Mouse (Mus musculus): ENCODE measurements around the gene Rccd1. TPM values are rescaled to one million over a fixed set of nuclear protein-coding genes. Genes with fewer than 3 reads are reported as not detected.
"Not testable (repeated sequence)": the region's sequence is repeated elsewhere in the genome, so short reads cannot be mapped to it uniquely, and the experiment has no call there.

Gene Rccd1
- total RNA-seq, 1 experiment from 2014 or later = 11.0 TPM

DNA sequence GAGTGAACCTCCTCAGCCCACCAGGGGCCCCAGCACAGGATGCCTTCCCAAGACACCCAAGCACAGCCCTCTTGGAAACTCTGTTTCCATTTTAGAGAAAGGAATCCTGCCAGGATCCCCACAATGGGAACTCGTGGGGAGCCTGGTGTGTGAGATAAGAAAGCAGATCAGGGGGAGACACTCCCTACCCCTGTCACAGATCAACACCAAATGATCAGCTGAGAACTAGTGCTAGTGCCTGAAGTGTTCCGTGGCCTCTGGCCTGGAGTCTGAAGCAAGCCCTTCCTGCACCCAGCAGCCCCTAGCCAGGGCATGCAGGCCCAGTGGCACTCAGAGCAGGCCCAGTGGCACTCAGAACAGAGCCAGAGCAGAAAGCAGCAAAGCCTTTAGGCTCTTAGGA lies 26.6 kb upstream of the Rccd1 start:
- no peak for ATAC-seq (replicated peaks in 1 of 2; ENCODE audit: insufficient read depth in 1 of 2, low FRiP score in 2 of 2, low TSS enrichment in 1 of 2, low read depth in 1 of 2, poor library complexity in 2 of 2, severe bottlenecking in 2 of 2)

DNA sequence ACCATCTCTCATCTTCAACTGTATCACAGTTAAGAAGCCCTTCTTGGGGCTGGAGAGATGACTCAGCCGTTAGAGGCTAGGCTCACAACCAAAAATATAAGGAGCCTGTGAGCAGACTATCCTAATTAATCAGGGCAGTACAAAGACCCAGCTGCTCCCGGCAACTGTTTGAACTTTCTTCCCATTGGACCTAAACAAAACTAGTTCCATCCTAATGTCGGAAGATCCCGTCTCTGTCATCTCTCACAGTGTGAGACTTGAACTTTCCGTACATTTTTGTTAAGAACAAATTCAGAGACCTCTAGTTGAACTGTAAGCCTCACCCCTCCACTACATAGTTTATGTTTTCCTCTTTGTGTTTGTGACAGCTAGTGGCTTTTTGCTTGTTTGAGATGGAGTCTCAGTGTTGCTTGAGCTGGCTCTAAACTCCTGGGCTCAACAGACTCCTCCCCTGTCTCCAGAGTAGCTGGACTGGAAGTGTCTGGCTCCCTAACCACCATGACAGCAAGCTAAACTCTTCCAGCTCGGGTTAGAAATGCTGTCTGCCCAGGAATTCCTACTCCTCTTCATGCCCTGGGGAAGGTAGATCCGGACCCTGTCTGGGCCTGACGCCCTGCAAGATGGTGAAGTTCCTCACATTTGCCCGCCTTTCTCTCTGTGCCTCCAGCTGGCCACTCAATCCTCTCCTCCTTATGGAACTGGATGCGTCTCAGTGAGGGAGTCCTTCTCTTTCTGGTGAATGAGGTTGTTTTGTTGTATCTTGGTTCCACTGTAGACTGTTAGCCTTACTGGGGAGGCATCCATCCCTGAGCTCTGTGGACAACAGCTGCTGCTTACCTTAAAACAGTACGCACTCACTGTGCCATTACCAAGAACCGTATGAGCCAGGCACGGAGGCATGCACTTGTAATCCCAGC lies 23.7 kb upstream of the Rccd1 start:
- no peak for ATAC-seq (replicated peaks in 1 of 2; ENCODE audit: insufficient read depth in 1 of 2, low FRiP score in 2 of 2, low TSS enrichment in 1 of 2, low read depth in 1 of 2, poor library complexity in 2 of 2, severe bottlenecking in 2 of 2)

GRCm38 (mm10) chr7:80346830-80347229 lies 22.6 kb upstream of the Rccd1 start:
- no peak for ATAC-seq (replicated peaks in 1 of 2; ENCODE audit: insufficient read depth in 1 of 2, low FRiP score in 2 of 2, low TSS enrichment in 1 of 2, low read depth in 1 of 2, poor library complexity in 2 of 2, severe bottlenecking in 2 of 2)

GRCm38 (mm10) chr7:80346173-80346572 lies 21.9 kb upstream of the Rccd1 start:
- ATAC-seq (replicated peaks in 1 of 2; ENCODE audit: insufficient read depth in 1 of 2, low FRiP score in 2 of 2, low TSS enrichment in 1 of 2, low read depth in 1 of 2, poor library complexity in 2 of 2, severe bottlenecking in 2 of 2) = no peak

DNA sequence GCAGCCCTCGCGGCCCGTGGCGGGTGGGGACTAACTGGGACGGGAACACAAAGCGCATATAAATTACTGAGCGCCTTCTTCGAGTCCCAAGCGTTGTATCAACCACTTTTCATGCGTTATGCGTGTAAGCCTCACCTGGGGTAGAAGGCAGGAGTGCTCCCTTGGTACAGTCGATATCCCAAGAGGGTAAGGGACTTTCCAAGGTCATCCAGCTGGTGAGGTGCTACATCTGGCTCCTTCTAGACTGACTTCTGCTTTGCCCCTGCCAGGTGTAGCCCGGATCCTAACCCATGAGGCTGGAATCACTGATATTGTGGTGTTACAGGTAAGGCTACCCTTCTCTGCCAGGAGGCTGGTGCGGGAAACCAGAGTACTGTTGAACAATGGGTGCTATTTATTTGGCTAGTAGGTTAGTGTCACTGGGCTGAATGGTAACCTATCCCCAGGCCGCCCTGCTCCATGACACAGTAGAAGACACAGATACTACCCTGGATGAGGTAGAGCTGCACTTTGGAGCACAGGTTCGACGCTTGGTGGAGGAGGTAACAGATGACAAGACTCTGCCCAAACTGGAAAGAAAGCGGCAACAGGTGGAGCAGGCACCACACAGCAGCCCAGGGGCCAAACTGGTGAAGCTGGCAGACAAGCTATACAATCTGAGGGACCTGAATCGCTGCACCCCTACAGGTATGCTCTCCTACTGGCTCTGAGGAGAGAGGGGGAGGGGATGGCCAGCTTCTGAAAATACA lies 19.2 kb upstream of the Rccd1 start:
- no peak for ATAC-seq (replicated peaks in 1 of 2; ENCODE audit: insufficient read depth in 1 of 2, low FRiP score in 2 of 2, low TSS enrichment in 1 of 2, low read depth in 1 of 2, poor library complexity in 2 of 2, severe bottlenecking in 2 of 2)

DNA sequence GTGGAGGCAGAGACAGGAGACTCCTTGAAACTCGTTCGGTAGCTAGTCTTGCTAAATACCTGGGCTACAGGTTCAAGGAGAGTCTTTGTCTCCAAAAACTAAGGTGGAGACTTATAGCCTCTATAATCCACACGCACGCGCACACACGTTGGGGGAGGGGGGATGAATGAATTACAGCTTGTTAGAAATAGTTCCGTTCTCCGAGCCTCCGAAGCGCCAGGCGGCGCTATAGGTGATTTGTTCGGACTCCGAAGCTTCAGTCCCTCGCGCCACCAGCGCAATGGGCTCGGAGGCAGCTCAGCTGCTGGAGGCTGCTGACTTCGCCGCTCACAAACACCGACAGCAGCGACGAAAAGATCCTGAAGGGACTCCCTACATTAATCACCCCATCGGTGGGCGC lies 18.6 kb upstream of the Rccd1 start, which contains the start of gene Hddc3:
Gene Hddc3, plus strand, starts transcription at position 247 of the 400 bp plus-strand sequence.
- ATAC-seq (replicated peaks in 1 of 2; ENCODE audit: insufficient read depth in 1 of 2, low FRiP score in 2 of 2, low TSS enrichment in 1 of 2, low read depth in 1 of 2, poor library complexity in 2 of 2, severe bottlenecking in 2 of 2) = peak; percentile 40 to 60

- no peak for ATAC-seq (replicated peaks in 1 of 2; ENCODE audit: insufficient read depth in 1 of 2, low FRiP score in 2 of 2, low TSS enrichment in 1 of 2, low read depth in 1 of 2, poor library complexity in 2 of 2, severe bottlenecking in 2 of 2)
Observed at GRCm38 (mm10) chr7:80341793-80342192, 17.5 kb upstream of the Rccd1 start.

- peak; percentile 52 to 72 for ATAC-seq (replicated peaks in 1 of 2; ENCODE audit: insufficient read depth in 1 of 2, low FRiP score in 2 of 2, low TSS enrichment in 1 of 2, low read depth in 1 of 2, poor library complexity in 2 of 2, severe bottlenecking in 2 of 2)
Observed at GRCm38 (mm10) chr7:80340793-80341192, 16.5 kb upstream of the Rccd1 start, which contains the start of gene Unc45a. Gene Unc45a (minus strand): TSS chr7:80341005.

DNA sequence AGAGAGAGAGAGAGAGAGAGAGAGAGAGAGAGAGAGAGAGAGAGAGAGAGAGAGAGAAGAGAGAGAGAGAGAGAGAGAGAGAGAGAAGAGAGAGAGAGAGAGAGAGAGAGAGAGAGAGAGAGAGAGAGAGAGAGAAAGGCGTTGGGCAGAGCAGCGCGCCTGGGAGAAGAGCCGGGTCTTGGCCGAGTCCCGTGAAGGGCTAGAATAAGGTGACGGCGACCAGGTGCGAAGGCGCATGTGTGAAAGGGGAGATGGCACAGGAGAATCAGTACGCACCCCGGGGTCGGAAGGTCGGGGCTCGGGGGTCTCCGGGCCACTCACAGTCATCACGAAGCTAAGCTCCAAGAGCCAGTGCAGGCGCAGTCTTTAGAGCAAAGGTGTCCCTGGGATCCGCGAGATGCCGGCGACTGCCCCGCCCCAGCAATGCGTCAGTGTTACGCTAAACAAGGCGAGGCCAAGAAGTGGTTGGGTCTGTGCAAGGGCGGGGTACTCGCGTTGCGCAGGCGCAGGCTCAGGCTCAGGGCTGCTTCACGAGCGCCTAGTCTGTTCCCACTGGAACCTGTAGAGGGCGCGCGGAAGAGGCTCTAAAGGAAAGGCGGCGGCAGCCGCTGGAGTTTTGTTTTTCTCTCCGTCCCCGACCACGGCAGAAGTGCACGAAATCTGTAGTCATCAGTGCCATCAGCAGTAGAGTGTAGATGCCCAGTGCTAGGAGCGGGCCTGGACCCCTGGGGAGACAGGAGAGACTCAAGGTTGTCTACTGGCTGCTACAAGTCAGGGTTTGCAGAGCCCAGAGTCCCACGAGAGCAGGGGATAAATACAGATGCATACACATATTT lies 15.8 kb upstream of the Rccd1 start:
- ATAC-seq (replicated peaks in 1 of 2; ENCODE audit: insufficient read depth in 1 of 2, low FRiP score in 2 of 2, low TSS enrichment in 1 of 2, low read depth in 1 of 2, poor library complexity in 2 of 2, severe bottlenecking in 2 of 2) = peak; percentile 91 to 93

GRCm38 (mm10) chr7:80339371-80339770 lies 15.1 kb upstream of the Rccd1 start:
- ATAC-seq (replicated peaks in 1 of 2; ENCODE audit: insufficient read depth in 1 of 2, low FRiP score in 2 of 2, low TSS enrichment in 1 of 2, low read depth in 1 of 2, poor library complexity in 2 of 2, severe bottlenecking in 2 of 2) = no peak

GRCm38 (mm10) chr7:80336932-80337331 lies 12.7 kb upstream of the Rccd1 start:
- no peak for ATAC-seq (replicated peaks in 1 of 2; ENCODE audit: insufficient read depth in 1 of 2, low FRiP score in 2 of 2, low TSS enrichment in 1 of 2, low read depth in 1 of 2, poor library complexity in 2 of 2, severe bottlenecking in 2 of 2)

GRCm38 (mm10) chr7:80334848-80335247 lies 10.6 kb upstream of the Rccd1 start:
- no peak for ATAC-seq (replicated peaks in 1 of 2; ENCODE audit: insufficient read depth in 1 of 2, low FRiP score in 2 of 2, low TSS enrichment in 1 of 2, low read depth in 1 of 2, poor library complexity in 2 of 2, severe bottlenecking in 2 of 2)

DNA sequence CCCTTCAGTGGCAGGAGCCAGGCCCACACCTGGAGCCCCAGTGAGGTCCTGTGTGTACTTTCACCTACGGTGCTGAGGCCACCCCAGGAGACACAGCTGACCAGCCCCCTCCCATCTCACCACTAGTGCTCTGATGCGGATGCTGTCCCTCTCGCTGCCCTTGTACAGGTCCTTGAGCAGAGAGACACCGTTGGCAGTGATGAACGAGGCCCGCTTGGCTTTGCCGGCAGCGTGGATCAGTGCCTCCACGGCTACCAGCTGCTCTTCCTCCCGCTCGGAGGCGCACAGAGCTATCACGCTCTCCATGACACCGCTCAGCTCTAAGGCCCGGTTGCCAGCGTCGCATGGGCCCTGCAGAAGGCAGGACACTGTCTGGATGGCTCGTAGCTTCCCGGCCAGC lies 7.2 kb upstream of the Rccd1 start:
- no peak for ATAC-seq (replicated peaks in 1 of 2; ENCODE audit: insufficient read depth in 1 of 2, low FRiP score in 2 of 2, low TSS enrichment in 1 of 2, low read depth in 1 of 2, poor library complexity in 2 of 2, severe bottlenecking in 2 of 2)

GRCm38 (mm10) chr7:80330278-80330677 lies 6.0 kb upstream of the Rccd1 start:
- no peak for ATAC-seq (replicated peaks in 1 of 2; ENCODE audit: insufficient read depth in 1 of 2, low FRiP score in 2 of 2, low TSS enrichment in 1 of 2, low read depth in 1 of 2, poor library complexity in 2 of 2, severe bottlenecking in 2 of 2)

DNA sequence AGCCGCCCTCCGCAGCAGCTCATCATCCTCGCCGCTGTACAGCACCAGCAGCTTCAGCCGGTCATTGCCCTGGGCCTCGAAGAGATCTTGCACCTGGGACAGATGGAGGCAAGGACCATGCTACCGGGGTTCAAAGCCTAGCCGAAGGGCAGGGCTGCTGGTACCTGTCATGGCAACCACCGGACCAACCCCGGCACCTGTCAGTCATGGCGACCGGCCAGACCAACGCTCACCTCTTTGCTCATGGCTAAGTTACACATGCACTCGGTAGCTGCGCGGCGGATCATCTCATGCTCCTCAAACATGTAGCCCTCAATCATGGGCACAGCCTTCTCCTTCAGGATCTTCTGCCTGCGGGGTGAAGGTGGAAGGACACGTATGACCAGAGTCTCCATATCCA lies 1.8 kb upstream of the Rccd1 start:
- ATAC-seq (replicated peaks in 1 of 2; ENCODE audit: insufficient read depth in 1 of 2, low FRiP score in 2 of 2, low TSS enrichment in 1 of 2, low read depth in 1 of 2, poor library complexity in 2 of 2, severe bottlenecking in 2 of 2) = no peak

GRCm38 (mm10) chr7:80325292-80325868 lies 1.1 kb upstream of the Rccd1 start:
- no peak for ATAC-seq (replicated peaks in 1 of 2; ENCODE audit: insufficient read depth in 1 of 2, low FRiP score in 2 of 2, low TSS enrichment in 1 of 2, low read depth in 1 of 2, poor library complexity in 2 of 2, severe bottlenecking in 2 of 2)

- not testable (repeated sequence) for ATAC-seq (replicated peaks in 1 of 2; ENCODE audit: insufficient read depth in 1 of 2, low FRiP score in 2 of 2, low TSS enrichment in 1 of 2, low read depth in 1 of 2, poor library complexity in 2 of 2, severe bottlenecking in 2 of 2)
Observed at GRCm38 (mm10) chr7:80324816-80325119, 514 bp upstream of the Rccd1 start.
